Mouse (Mus musculus): ENCODE measurements around the gene Hist1h2ae.
"Not testable (repeated sequence)": the region's sequence is repeated elsewhere in the genome, so short reads cannot be mapped to it uniquely, and the experiment has no call there.

Gene Hist1h2ae

GRCm38 (mm10) chr13:23534368-23535131 lies 36.5 kb downstream of the Hist1h2ae start:
- in situ Hi-C loops (cut with MboI; ENCODE audit: low pct_unique_long_range_greater_than_20kb in 1 of 2, low sequenced_read_pairs in 2 of 2, unreplicated experiment in 1 of 2), result no loop called here

- in situ Hi-C loops (cut with MboI; ENCODE audit: low pct_unique_long_range_greater_than_20kb in 1 of 2, low sequenced_read_pairs in 2 of 2, unreplicated experiment in 1 of 2), result not testable (repeated sequence)
Observed at GRCm38 (mm10) chr13:23533560-23534367, 37.3 kb downstream of the Hist1h2ae start, which contains the start of gene Hist1h2af. TSS of gene Hist1h2af (plus strand) at chr13:23533906.

- in situ Hi-C loops (cut with MboI; ENCODE audit: low pct_unique_long_range_greater_than_20kb in 1 of 2, low sequenced_read_pairs in 2 of 2, unreplicated experiment in 1 of 2), result no loop called here
Observed at GRCm38 (mm10) chr13:23532262-23533075, 38.6 kb downstream of the Hist1h2ae start.

- in situ Hi-C loops (cut with MboI; ENCODE audit: low pct_unique_long_range_greater_than_20kb in 1 of 2, low sequenced_read_pairs in 2 of 2, unreplicated experiment in 1 of 2), result no loop called here
Observed at GRCm38 (mm10) chr13:23530901-23531875, 39.8 kb downstream of the Hist1h2ae start, which contains the start of gene Hist1h4h. TSS of gene Hist1h4h (plus strand) at chr13:23531050.

- in situ Hi-C loops (cut with MboI; ENCODE audit: low pct_unique_long_range_greater_than_20kb in 1 of 2, low sequenced_read_pairs in 2 of 2, unreplicated experiment in 1 of 2), result no loop called here
Observed at GRCm38 (mm10) chr13:23530181-23530900, 40.7 kb downstream of the Hist1h2ae start.

- in situ Hi-C loops (cut with MboI; ENCODE audit: low pct_unique_long_range_greater_than_20kb in 1 of 2, low sequenced_read_pairs in 2 of 2, unreplicated experiment in 1 of 2), result no loop called here
Observed at GRCm38 (mm10) chr13:23529480-23530165, 41.4 kb downstream of the Hist1h2ae start.

- in situ Hi-C loops (cut with MboI; ENCODE audit: low pct_unique_long_range_greater_than_20kb in 1 of 2, low sequenced_read_pairs in 2 of 2, unreplicated experiment in 1 of 2), result no loop called here
Observed at GRCm38 (mm10) chr13:23529005-23529404, 42.0 kb downstream of the Hist1h2ae start.

GRCm38 (mm10) chr13:23526312-23526711 lies 44.7 kb downstream of the Hist1h2ae start:
- in situ Hi-C loops (cut with MboI; ENCODE audit: low pct_unique_long_range_greater_than_20kb in 1 of 2, low sequenced_read_pairs in 2 of 2, unreplicated experiment in 1 of 2), result no loop called here

GRCm38 (mm10) chr13:23525901-23526300 lies 45.1 kb downstream of the Hist1h2ae start:
- in situ Hi-C loops (cut with MboI; ENCODE audit: low pct_unique_long_range_greater_than_20kb in 1 of 2, low sequenced_read_pairs in 2 of 2, unreplicated experiment in 1 of 2), result no loop called here

- in situ Hi-C loops (cut with MboI; ENCODE audit: low pct_unique_long_range_greater_than_20kb in 1 of 2, low sequenced_read_pairs in 2 of 2, unreplicated experiment in 1 of 2), result loop anchor here in 1 of 2 experiments (5.0 to 25.0 kb wide), 3 partner anchors 97 to 1487 kb away; partner anchors contain the start of genes Hist1h2ag, Hist1h2ah, Hist1h2bj and Hist1h2bk
Observed at GRCm38 (mm10) chr13:23524654-23525053, 46.4 kb downstream of the Hist1h2ae start.

GRCm38 (mm10) chr13:23523976-23524375 lies 47.0 kb downstream of the Hist1h2ae start:
- in situ Hi-C loops (cut with MboI; ENCODE audit: low pct_unique_long_range_greater_than_20kb in 1 of 2, low sequenced_read_pairs in 2 of 2, unreplicated experiment in 1 of 2), result loop anchor here in 1 of 2 experiments (5.0 to 25.0 kb wide), 3 partner anchors 97 to 1487 kb away; partner anchors contain the start of genes Hist1h2ag, Hist1h2ah, Hist1h2bj and Hist1h2bk

- in situ Hi-C loops (cut with MboI; ENCODE audit: low pct_unique_long_range_greater_than_20kb in 1 of 2, low sequenced_read_pairs in 2 of 2, unreplicated experiment in 1 of 2), result loop anchor here in 1 of 2 experiments (5.0 to 25.0 kb wide), 3 partner anchors 94 to 1484 kb away; partner anchors contain the start of genes Hist1h2ag, Hist1h2ah, Hist1h2bj and Hist1h2bk
Observed at GRCm38 (mm10) chr13:23521703-23522102, 49.3 kb downstream of the Hist1h2ae start.

All from mouse embryonic stem cell (cell line).